In the genomic region with DNA sequence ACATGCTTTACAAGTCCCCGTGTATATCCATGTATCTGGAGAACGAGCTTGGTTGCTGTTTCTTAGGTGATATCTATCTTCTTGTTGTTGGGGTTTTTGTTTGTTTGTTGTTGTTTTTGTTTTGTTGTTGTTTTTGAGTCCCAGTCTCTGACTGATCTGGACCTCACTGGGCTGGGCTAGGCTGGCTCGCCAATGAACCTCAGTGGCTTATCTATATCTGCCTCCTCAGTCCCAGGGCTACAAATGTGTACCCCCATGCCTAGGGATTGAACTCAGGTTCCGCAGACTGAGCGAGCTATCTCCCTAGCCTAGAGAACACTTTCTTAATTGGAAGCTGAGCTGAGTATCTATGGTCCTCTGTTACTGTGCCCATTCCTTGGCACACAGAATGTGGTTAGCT, we compare ENCODE assay signal across 20 mouse cellular contexts.
DNase-seq lines count a peak whose midpoint lies in the region; ATAC-seq and TF ChIP-seq lines count a peak whose summit lies in the region.
"Had no signal": no experiment of that assay in that cellular context is flagged by ENCODE, and none has a peak within 500 bp of the region (broad histone marks: within the 10 kb centered on the region; RNA-seq: fewer than 3 reads in every experiment).

No protein-coding gene starts in this region.

- H3K4me3 ChIP-seq in heart, embryonic 12.5 days, result no peak overlapping the region
- no peak overlapping the region for H3K4me3 ChIP-seq in liver, postnatal 0 days (ENCODE audit: low read depth, low read length)
- H3K4me3 ChIP-seq in intestine, embryonic 16.5 days (ENCODE audit: low read length), result no peak overlapping the region
- no peak overlapping the region for H3K4me3 ChIP-seq in stomach, embryonic 14.5 days (ENCODE audit: low read depth, low read length)
- H3K4me3 ChIP-seq: embryonic facial prominence, embryonic 12.5 days; limb, embryonic 12.5 days; megakaryocyte, embryonic 14.5 days; midbrain, embryonic 13.5 days; neural tube, embryonic 13.5 days had no signal

- no peak overlapping the region for H3K27ac ChIP-seq in heart, embryonic 12.5 days (ENCODE audit: poor library complexity, severe bottlenecking)
- H3K27ac ChIP-seq in liver, postnatal 0 days (ENCODE audit: low read depth), result no peak overlapping the region; the same call in 1 of the 2 replicates
- H3K27ac ChIP-seq in intestine, embryonic 16.5 days (ENCODE audit: low read length), result peak overlapping the region; percentile 52; the same call in 1 of the 2 replicates
- peak overlapping the region; percentile 44; the same call in 1 of the 2 replicates for H3K27ac ChIP-seq in stomach, embryonic 14.5 days (ENCODE audit: low read length)
- H3K27ac ChIP-seq: embryonic facial prominence, embryonic 12.5 days; hindbrain, postnatal 0 days; limb, embryonic 12.5 days; midbrain, embryonic 13.5 days; neural tube, embryonic 13.5 days had no signal

- ATAC-seq in heart, embryonic 12.5 days (ENCODE audit: insufficient number of reproducible peaks, low FRiP score), result peak; percentile 59; the same call in 1 of the 2 replicates
- ATAC-seq in liver, postnatal 0 days, result no peak
- ATAC-seq in intestine, embryonic 16.5 days, result no peak
- no peak for ATAC-seq in stomach, embryonic 14.5 days (ENCODE audit: insufficient number of reproducible peaks, insufficient read depth, low FRiP score, low read depth)
- ATAC-seq in megakaryocyte-erythroid progenitor cell, adult 5-6 weeks (replicated peaks; ENCODE audit: low FRiP score, low TSS enrichment, poor library complexity, severe bottlenecking), result no peak
- ATAC-seq: forebrain, embryonic 14.5 days; hindbrain, postnatal 0 days; midbrain, embryonic 13.5 days had no signal

- no peak for TF ChIP-seq EP300 in liver, postnatal 0 days (IDR thresholded peaks at IDR 0.05; ENCODE audit: low read depth)

- WGBS in heart, embryonic 12.5 days, result 80% methylated on average over 5 of the region's 5 CpGs
- WGBS in liver, postnatal 0 days (ENCODE audit: insufficient replicate concordance), result 64% methylated on average over 5 of the region's 5 CpGs
- WGBS in intestine, embryonic 16.5 days, result 77% methylated on average over 5 of the region's 5 CpGs
- WGBS in stomach, embryonic 14.5 days, result 79% methylated on average over 5 of the region's 5 CpGs

- no peaks in the 10 kb centered on the region for H3K36me3 ChIP-seq in heart, embryonic 12.5 days
- H3K36me3 ChIP-seq in liver, postnatal 0 days (replicated peaks; ENCODE audit: insufficient read depth, low read length), result no peaks in the 10 kb centered on the region
- H3K36me3 ChIP-seq in intestine, embryonic 16.5 days (ENCODE audit: control insufficient read depth, insufficient read depth, low read length), result no peaks in the 10 kb centered on the region
- no peaks in the 10 kb centered on the region for H3K36me3 ChIP-seq in stomach, embryonic 14.5 days (ENCODE audit: control insufficient read depth, insufficient read depth, low read length)
- H3K36me3 ChIP-seq: embryonic facial prominence, embryonic 12.5 days; G1E; limb, embryonic 12.5 days; midbrain, embryonic 13.5 days; neural tube, embryonic 13.5 days had no signal

- H3K9ac ChIP-seq in heart, embryonic 12.5 days, result no peak overlapping the region
- H3K9ac ChIP-seq in liver, postnatal 0 days (replicated peaks), result no peak overlapping the region
- no peak overlapping the region for H3K9ac ChIP-seq in intestine, embryonic 16.5 days (ENCODE audit: low read depth, low read length)
- no peak overlapping the region for H3K9ac ChIP-seq in stomach, embryonic 14.5 days (replicated peaks; ENCODE audit: low read depth, low read length)
- H3K9ac ChIP-seq: embryonic facial prominence, embryonic 12.5 days; limb, embryonic 12.5 days; midbrain, embryonic 13.5 days; neural tube, embryonic 13.5 days had no signal

- peaks cover 8% of the 10 kb centered on the region; the same call in 1 of the 2 replicates for H3K4me1 ChIP-seq in heart, embryonic 12.5 days (replicated peaks)
- peaks cover 16% of the 10 kb centered on the region for H3K4me1 ChIP-seq in liver, postnatal 0 days (ENCODE audit: insufficient read depth)
- peaks cover 31% of the 10 kb centered on the region for H3K4me1 ChIP-seq in intestine, embryonic 16.5 days (ENCODE audit: control insufficient read depth, insufficient read depth, low read length)
- H3K4me1 ChIP-seq in stomach, embryonic 14.5 days (ENCODE audit: control insufficient read depth, insufficient read depth, low read length), result peaks cover 22% of the 10 kb centered on the region

- no peaks in the 10 kb centered on the region for H3K9me3 ChIP-seq in heart, embryonic 12.5 days (replicated peaks)
- H3K9me3 ChIP-seq in liver, postnatal 0 days (ENCODE audit: low read length), result no peaks in the 10 kb centered on the region
- H3K9me3 ChIP-seq in intestine, embryonic 16.5 days (ENCODE audit: control insufficient read depth, low read length), result no peaks in the 10 kb centered on the region; the same call in 1 of the 2 replicates
- H3K9me3 ChIP-seq in stomach, embryonic 14.5 days (ENCODE audit: control insufficient read depth, low read depth, low read length), result no peaks in the 10 kb centered on the region
- H3K9me3 ChIP-seq: embryonic facial prominence, embryonic 12.5 days; G1E; limb, embryonic 12.5 days; midbrain, embryonic 13.5 days; neural tube, embryonic 13.5 days had no signal

- no peak for DNase-seq in heart, adult 8-10 months (ENCODE audit: low spot score)
- DNase-seq in liver, result peak; percentile 56
- no peak for DNase-seq in liver, postnatal 0 days
- DNase-seq in cerebellum, postnatal 10 days, result no peak
- DNase-seq: cerebellum, adult 11 months; cerebellum, adult 9-10 months; thymus, adult 2 months; thymus, postnatal 36 days had no signal

- H3K4me2 ChIP-seq in heart, embryonic 12.5 days, result no peak overlapping the region
- H3K4me2 ChIP-seq in liver, postnatal 0 days (ENCODE audit: low read depth, low read length), result no peak overlapping the region
- no peak overlapping the region for H3K4me2 ChIP-seq in intestine, embryonic 16.5 days (ENCODE audit: low read depth, low read length)
- no peak overlapping the region for H3K4me2 ChIP-seq in stomach, embryonic 14.5 days (replicated peaks; ENCODE audit: low read depth, low read length)
- H3K4me2 ChIP-seq: embryonic facial prominence, embryonic 12.5 days; limb, embryonic 12.5 days; midbrain, embryonic 13.5 days had no signal

- H3K27me3 ChIP-seq in heart, embryonic 12.5 days (replicated peaks), result no peaks in the 10 kb centered on the region
- no peaks in the 10 kb centered on the region for H3K27me3 ChIP-seq in liver, postnatal 0 days (ENCODE audit: insufficient read depth, low read length)
- H3K27me3 ChIP-seq in intestine, embryonic 16.5 days (replicated peaks; ENCODE audit: control insufficient read depth, insufficient read depth, low read length), result no peaks in the 10 kb centered on the region
- no peaks in the 10 kb centered on the region for H3K27me3 ChIP-seq in stomach, embryonic 14.5 days (ENCODE audit: control insufficient read depth, insufficient read depth, low read length)
- H3K27me3 ChIP-seq: embryonic facial prominence, embryonic 12.5 days; neural tube, embryonic 13.5 days had no signal

- no peak for TF ChIP-seq CTCF in liver, postnatal 0 days (IDR thresholded peaks at IDR 0.05; ENCODE audit: low read depth)

Comparison
In these comparisons a context has a peak if more than half of its experiments do, and no peak if none do; other contexts are left out.
1. H3K27ac ChIP-seq: peak in intestine, embryonic 16.5 days (single experiment) and stomach, embryonic 14.5 days (single experiment); none in heart, embryonic 12.5 days (single experiment) and liver, postnatal 0 days (single experiment).